Mouse (Mus musculus) forebrain, embryonic 12.5 days (tissue): ENCODE data around the gene Ush2a. TPM values are rescaled to one million over a fixed set of nuclear protein-coding genes. Genes with fewer than 3 reads are reported as not detected.

ENCODE experiments used
- ATAC-seq: fragments of 200-750 bp; cut with Nextera tagmentation; 2 replicates; pipeline ENCODE4 v1.8.0; 2017; ENCODE audit warnings: moderate TSS enrichment; ENCODE audit not compliant: low FRiP score
- H3K27ac ChIP-seq: fragments of 300-500 bp; sonication (generic); 2 replicates; pipeline ENCODE4 v1.5.1; 2016; ENCODE audit warnings: mild to moderate bottlenecking
- H3K27me3 ChIP-seq: fragments of 300-500 bp; sonication (generic); 2 replicates; pipeline ENCODE4 v1.6.1; 2016; ENCODE audit warnings: mild to moderate bottlenecking
- H3K36me3 ChIP-seq: fragments of 300-500 bp; sonication (generic); replicated peaks from 2 replicates; pipeline ENCODE4 v1.6.1; 2016; ENCODE audit warnings: mild to moderate bottlenecking
- H3K4me1 ChIP-seq: fragments of 300-500 bp; sonication (generic); 2 replicates; pipeline ENCODE4 v1.6.1; 2016
- H3K4me2 ChIP-seq: fragments of 300-500 bp; sonication (generic); 2 replicates; pipeline ENCODE4 v1.6.1; 2016; ENCODE audit warnings: mild to moderate bottlenecking, moderate library complexity
- H3K4me3 ChIP-seq: fragments of 300-500 bp; sonication (generic); replicated peaks from 2 replicates; pipeline ENCODE4 v1.5.1; 2016; ENCODE audit warnings: mild to moderate bottlenecking
- H3K9ac ChIP-seq: fragments of 300-500 bp; sonication (generic); 2 replicates; pipeline ENCODE4 v1.6.1; 2016; ENCODE audit warnings: mild to moderate bottlenecking
- H3K9me3 ChIP-seq: fragments of 300-500 bp; sonication (generic); 2 replicates; pipeline ENCODE4 v1.6.1; 2016
- WGBS: fragments of 180-500 bp; shearing (Covaris S2); methylation state at CpG from one replicate; pipeline ENCODE4 v1.1.7; 2016; 5-methylcytosine and 5-hydroxymethylcytosine counted together
- polyA plus RNA-seq: library from polyadenylated mRNA; unstranded; fragments of >200 nt; fragmentation: Nextera tagmentation; extraction: Ambion mirVana; gene quantifications from 2 replicates; pipeline ENCODE4 v1.2.1, GENCODE M21; 2016

Gene Ush2a
- polyA plus RNA-seq, 1 experiment from 2014 or later, result 0.13 TPM

GRCm38 (mm10) chr1:188656121-188656520 is 394.3 kb downstream of the Ush2a start:
- no peak overlapping the region for H3K4me3 ChIP-seq
- H3K4me1 ChIP-seq, result peaks cover 33% of the 10 kb centered on the region
- no peak overlapping the region for H3K27ac ChIP-seq

GRCm38 (mm10) chr1:188659159-188659558 is 397.3 kb downstream of the Ush2a start:
- Histone ChIP-seq H3K4me2 (no peak overlapping the region), H3K27ac (no peak overlapping the region), H3K27me3 (no peaks in the 10 kb centered on the region), H3K9ac (no peak overlapping the region), H3K36me3 (no peaks in the 10 kb centered on the region), H3K4me3 (no peak overlapping the region), H3K4me1 (peaks cover 40% of the 10 kb centered on the region), H3K9me3 (no peaks in the 10 kb centered on the region)
- ATAC-seq, result no peak
- WGBS, result 2% methylated on average over 3 of the region's 3 CpGs

More at GRCm38 (mm10) chr1:188656121-188656520, 394.3 kb downstream of the Ush2a start:
- H3K27me3 ChIP-seq, result no peaks in the 10 kb centered on the region
- H3K4me2 ChIP-seq, result no peak overlapping the region
- no peaks in the 10 kb centered on the region for H3K9me3 ChIP-seq
- H3K36me3 ChIP-seq, result no peaks in the 10 kb centered on the region
- WGBS, result 42% methylated on average over 12 of the region's 12 CpGs
- ATAC-seq, result no peak
- no peak overlapping the region for H3K9ac ChIP-seq

- Histone ChIP-seq H3K36me3 (no peaks in the 10 kb centered on the region), H3K4me1 (peaks cover 40% of the 10 kb centered on the region), H3K27ac (peak overlapping the region; percentile 60), H3K27me3 (no peaks in the 10 kb centered on the region), H3K4me2 (peak overlapping the region; percentile 50), H3K9ac (0 out of 2 replicates have a peak overlapping the region, but pooled peaks have one; percentile 8), H3K4me3 (peak overlapping the region; percentile 19), H3K9me3 (no peaks in the 10 kb centered on the region)
- peak; percentile 72 for ATAC-seq
- 2% methylated on average over 3 of the region's 3 CpGs for WGBS
Measured at GRCm38 (mm10) chr1:188660339-188660738, 398.5 kb downstream of the Ush2a start.

- Histone ChIP-seq H3K9me3 (no peaks in the 10 kb centered on the region), H3K4me1 (peaks cover 39% of the 10 kb centered on the region), H3K4me2 (peak overlapping the region; percentile 50), H3K36me3 (no peaks in the 10 kb centered on the region), H3K9ac (0 out of 2 replicates have a peak overlapping the region, but pooled peaks have one; percentile 8), H3K4me3 (peak overlapping the region; percentile 19), H3K27me3 (no peaks in the 10 kb centered on the region), H3K27ac (peak overlapping the region; percentile 60)
- peak; percentile 81; the same call in 1 of the 2 replicates for ATAC-seq
- under 1% methylated on average over 8 of the region's 8 CpGs for WGBS
Measured at GRCm38 (mm10) chr1:188660882-188661281, 399.1 kb downstream of the Ush2a start.

- Histone ChIP-seq H3K27me3 (no peaks in the 10 kb centered on the region), H3K9me3 (no peaks in the 10 kb centered on the region), H3K27ac (no peak overlapping the region), H3K9ac (no peak overlapping the region), H3K36me3 (no peaks in the 10 kb centered on the region), H3K4me1 (no peaks in the 10 kb centered on the region), H3K4me2 (no peak overlapping the region), H3K4me3 (no peak overlapping the region)
- no peak for ATAC-seq
- WGBS, result 78% methylated on average over 8 of the region's 8 CpGs
Measured at GRCm38 (mm10) chr1:188667460-188667859, 405.6 kb downstream of the Ush2a start.

- 90% methylated on average over 12 of the region's 12 CpGs for WGBS
- Histone ChIP-seq H3K9ac (no peak overlapping the region), H3K27ac (no peak overlapping the region)
Measured at GRCm38 (mm10) chr1:188668513-188668912, 406.7 kb downstream of the Ush2a start.

GRCm38 (mm10) chr1:188672871-188673270 is 411.0 kb downstream of the Ush2a start:
- no peaks in the 10 kb centered on the region for H3K36me3 ChIP-seq
- H3K9me3 ChIP-seq, result no peaks in the 10 kb centered on the region
- no peak overlapping the region for H3K27ac ChIP-seq
- WGBS, result 80% methylated on average over 12 of the region's 12 CpGs
- H3K4me1 ChIP-seq, result no peaks in the 10 kb centered on the region
- no peak overlapping the region for H3K4me3 ChIP-seq
- H3K4me2 ChIP-seq, result no peak overlapping the region
- H3K9ac ChIP-seq, result no peak overlapping the region
- no peaks in the 10 kb centered on the region for H3K27me3 ChIP-seq
- no peak for ATAC-seq

More at GRCm38 (mm10) chr1:188668513-188668912, 406.7 kb downstream of the Ush2a start:
- H3K36me3 ChIP-seq, result no peaks in the 10 kb centered on the region
- no peaks in the 10 kb centered on the region for H3K27me3 ChIP-seq
- H3K9me3 ChIP-seq, result no peaks in the 10 kb centered on the region
- H3K4me1 ChIP-seq, result no peaks in the 10 kb centered on the region
- no peak for ATAC-seq
- H3K4me2 ChIP-seq, result no peak overlapping the region
- no peak overlapping the region for H3K4me3 ChIP-seq

GRCm38 (mm10) chr1:188674640-188675510 is 413.1 kb downstream of the Ush2a start:
- H3K36me3 ChIP-seq, result no peaks in the 10 kb centered on the region
- H3K27me3 ChIP-seq, result no peaks in the 10 kb centered on the region
- H3K9ac ChIP-seq, result no peak overlapping the region
- WGBS, result 88% methylated on average over 8 of the region's 8 CpGs
- H3K27ac ChIP-seq, result no peak overlapping the region
- no peak overlapping the region for H3K4me3 ChIP-seq
- ATAC-seq, result no peak
- no peaks in the 10 kb centered on the region for H3K9me3 ChIP-seq
- no peak overlapping the region for H3K4me2 ChIP-seq
- no peaks in the 10 kb centered on the region for H3K4me1 ChIP-seq

GRCm38 (mm10) chr1:188675511-188675863 is 413.7 kb downstream of the Ush2a start:
- ATAC-seq, result no peak

GRCm38 (mm10) chr1:188678189-188678588 is 416.4 kb downstream of the Ush2a start:
- no peaks in the 10 kb centered on the region for H3K4me1 ChIP-seq
- no peaks in the 10 kb centered on the region for H3K36me3 ChIP-seq
- no peak for ATAC-seq
- H3K27ac ChIP-seq, result no peak overlapping the region
- no peak overlapping the region for H3K4me2 ChIP-seq
- WGBS, result 72% methylated on average over 8 of the region's 8 CpGs
- no peaks in the 10 kb centered on the region for H3K9me3 ChIP-seq
- no peak overlapping the region for H3K4me3 ChIP-seq
- no peak overlapping the region for H3K9ac ChIP-seq
- no peaks in the 10 kb centered on the region for H3K27me3 ChIP-seq

More at GRCm38 (mm10) chr1:188675511-188675863, 413.7 kb downstream of the Ush2a start:
- H3K36me3 ChIP-seq, result no peaks in the 10 kb centered on the region
- 92% methylated on average over 10 of the region's 10 CpGs for WGBS
- no peaks in the 10 kb centered on the region for H3K27me3 ChIP-seq
- no peaks in the 10 kb centered on the region for H3K4me1 ChIP-seq
- no peak overlapping the region for H3K4me3 ChIP-seq
- no peak overlapping the region for H3K27ac ChIP-seq
- H3K9ac ChIP-seq, result no peak overlapping the region
- no peaks in the 10 kb centered on the region for H3K9me3 ChIP-seq
- no peak overlapping the region for H3K4me2 ChIP-seq

- Histone ChIP-seq H3K4me3 (no peak overlapping the region), H3K4me2 (no peak overlapping the region), H3K27ac (no peak overlapping the region), H3K36me3 (no peaks in the 10 kb centered on the region), H3K4me1 (no peaks in the 10 kb centered on the region), H3K9ac (no peak overlapping the region), H3K9me3 (0 out of 2 replicates have a peak, but pooled peaks cover 10% of the 10 kb centered on the region), H3K27me3 (no peaks in the 10 kb centered on the region)
- 97% methylated on average over 14 of the region's 14 CpGs for WGBS
- ATAC-seq, result no peak
Measured at GRCm38 (mm10) chr1:188686362-188686761, 424.5 kb downstream of the Ush2a start.

GRCm38 (mm10) chr1:188696295-188696694 is 434.5 kb downstream of the Ush2a start:
- Histone ChIP-seq H3K27ac (no peak overlapping the region), H3K9me3 (0 out of 2 replicates have a peak, but pooled peaks cover 6% of the 10 kb centered on the region), H3K4me2 (no peak overlapping the region), H3K4me3 (no peak overlapping the region), H3K36me3 (no peaks in the 10 kb centered on the region), H3K9ac (no peak overlapping the region), H3K4me1 (no peaks in the 10 kb centered on the region), H3K27me3 (no peaks in the 10 kb centered on the region)
- no peak for ATAC-seq
- 93% methylated on average over 2 of the region's 2 CpGs for WGBS

- Histone ChIP-seq H3K9ac (no peak overlapping the region), H3K4me3 (no peak overlapping the region), H3K9me3 (no peaks in the 10 kb centered on the region), H3K27ac (no peak overlapping the region), H3K4me2 (no peak overlapping the region), H3K36me3 (no peaks in the 10 kb centered on the region), H3K27me3 (no peaks in the 10 kb centered on the region), H3K4me1 (no peaks in the 10 kb centered on the region)
- WGBS, result 88% methylated on average over 4 of the region's 4 CpGs
- ATAC-seq, result no peak
Measured at GRCm38 (mm10) chr1:188708176-188708575, 446.4 kb downstream of the Ush2a start.
